Mouse (Mus musculus): ENCODE data around the gene Gm6509. TPM values are rescaled to one million over a fixed set of nuclear protein-coding genes. Genes with fewer than 3 reads are reported as not detected.
"Not testable (repeated sequence)": the region's sequence is repeated elsewhere in the genome, so short reads cannot be mapped to it uniquely, and the experiment has no call there.

The Gm6509 gene
- polyA plus RNA-seq (2012; rRNA removed): not detected in 2 replicates

DNA sequence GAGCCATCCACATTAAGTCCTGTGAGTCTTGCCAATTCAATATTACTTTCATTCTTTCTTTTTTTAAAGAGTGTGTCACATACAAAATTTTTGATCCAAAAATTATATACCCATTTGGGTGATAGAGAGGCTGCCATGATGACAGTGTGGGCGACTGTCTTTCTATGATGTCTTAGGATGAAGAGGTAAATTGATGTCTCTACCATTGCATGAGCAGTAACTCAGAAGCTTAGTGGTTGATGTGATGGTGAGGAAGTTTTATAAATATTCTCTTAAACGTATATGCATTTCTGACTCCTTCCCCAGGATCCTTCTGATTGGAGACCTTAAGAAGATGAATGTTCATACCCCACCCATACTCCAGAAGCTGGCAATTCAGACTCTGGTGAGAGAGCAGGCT lies at the start of gene Gm6509:
TSS of gene Gm6509 (plus strand) at position 301 of the 400 bp plus-strand sequence.
- H3K27me3 ChIP-seq (ENCODE audit: control insufficient read depth, insufficient read depth, low read length): not testable (repeated sequence)

DNA sequence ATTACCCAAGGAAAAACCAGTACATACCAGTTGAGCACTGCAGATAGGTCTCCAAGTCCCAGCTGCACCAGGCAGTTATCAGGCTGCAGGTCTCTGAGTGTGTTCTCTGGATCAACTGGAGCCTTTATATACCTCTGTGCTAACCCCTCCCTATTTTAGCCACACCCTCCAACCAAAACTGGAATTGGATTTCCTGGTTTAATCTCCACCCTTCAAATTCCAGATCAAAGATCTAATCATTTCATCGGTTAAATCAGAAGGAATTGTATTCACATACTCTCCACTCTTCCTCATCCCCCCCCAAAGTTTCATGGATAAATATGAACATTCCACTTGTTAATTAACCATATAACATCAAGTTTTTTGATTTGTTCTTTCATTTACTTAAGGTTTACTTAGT lies 7.5 kb upstream of the Gm6509 start, which contains the start of gene Gm3147:
TSS of gene Gm3147 (minus strand) at position 101 of the 400 bp plus-strand sequence.
- not testable (repeated sequence) for DNase-seq (ENCODE audit: low read depth in 1 of 2, low spot score in 2 of 2); H3K36me3 ChIP-seq (ENCODE audit: control insufficient read depth, insufficient read depth, low read length); H3K27ac ChIP-seq (ENCODE audit: insufficient read depth, low read length); H3K4me3 ChIP-seq (ENCODE audit: extremely low read depth, insufficient read depth, insufficient read length); H3K27me3 ChIP-seq (ENCODE audit: control insufficient read depth, insufficient read depth, low read length); H3K4me1 ChIP-seq (ENCODE audit: control insufficient read depth, insufficient read depth, insufficient read length)
- WGBS: no CpG with 5 or more reads among the region's 1 CpGs

More for the DNA sequence above, at the start of gene Gm6509:
- H3K27ac ChIP-seq (ENCODE audit: insufficient read depth, low read length); H3K4me1 ChIP-seq (ENCODE audit: control insufficient read depth, insufficient read depth, insufficient read length); DNase-seq (ENCODE audit: low read depth in 1 of 2, low spot score in 2 of 2); H3K36me3 ChIP-seq (ENCODE audit: control insufficient read depth, insufficient read depth, low read length); H3K4me3 ChIP-seq (ENCODE audit: extremely low read depth, insufficient read depth, insufficient read length): not testable (repeated sequence)
- WGBS: 86% methylated on average over 1 of the region's 2 CpGs

DNA sequence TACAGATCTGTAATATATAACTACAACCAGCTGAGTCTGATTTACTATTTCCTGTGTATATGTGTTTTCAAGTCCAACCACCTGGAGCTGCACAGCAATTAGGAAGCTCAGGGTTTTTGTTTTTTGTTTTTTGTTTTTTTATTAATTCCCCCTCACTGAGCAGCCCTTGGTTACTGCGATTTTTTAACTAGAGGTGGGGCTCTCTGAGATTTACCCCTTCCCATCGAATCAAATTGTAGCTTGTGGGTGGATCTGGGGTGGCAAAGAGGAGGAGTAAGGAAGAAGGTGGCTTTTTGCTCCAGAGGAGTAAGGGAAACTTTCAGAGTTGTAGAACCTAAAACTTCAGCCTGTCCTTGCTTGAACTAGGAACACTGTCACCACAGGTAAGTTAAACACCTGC lies 24.3 kb downstream of the Gm6509 start, which contains the start of gene Gm6205:
TSS of gene Gm6205 (plus strand) at position 301 of the 400 bp plus-strand sequence.
- no CpG with 5 or more reads among the region's 2 CpGs for WGBS
- H3K4me1 ChIP-seq (ENCODE audit: control insufficient read depth, insufficient read depth, insufficient read length); H3K27ac ChIP-seq (ENCODE audit: insufficient read depth, low read length); H3K27me3 ChIP-seq (ENCODE audit: control insufficient read depth, insufficient read depth, low read length); H3K36me3 ChIP-seq (ENCODE audit: control insufficient read depth, insufficient read depth, low read length); DNase-seq (ENCODE audit: low read depth in 1 of 2, low spot score in 2 of 2); H3K4me3 ChIP-seq (ENCODE audit: extremely low read depth, insufficient read depth, insufficient read length): not testable (repeated sequence)

Other genes starting within 250 kb of the Gm6509 start
- gene Gm7682, start 178.2 kb upstream of the Gm6509 start, polyA plus RNA-seq (2012; rRNA removed): not detected in 2 replicates
- not detected in 2 replicates for gene Gm3139, start 97.7 kb upstream of the Gm6509 start, polyA plus RNA-seq (2012; rRNA removed)
- gene Gm3147, start 7.6 kb upstream of the Gm6509 start, polyA plus RNA-seq (2012; rRNA removed): not detected in 2 replicates
- not detected in 2 replicates for gene Gm6205, start 24.4 kb downstream of the Gm6509 start, polyA plus RNA-seq (2012; rRNA removed)
- gene Gm3183, start 241.5 kb downstream of the Gm6509 start, polyA plus RNA-seq (2012; rRNA removed): not detected in 2 replicates